Mouse (Mus musculus): ENCODE results near the gene Sh3d19. TPM values are rescaled to one million over a fixed set of nuclear protein-coding genes. Genes with fewer than 3 reads are reported as not detected.

Gene Sh3d19
- polyA plus RNA-seq, 1 experiment from 2014 or later = 14.4 TPM

GRCm38 (mm10) chr3:85931859-85932258, 39.0 kb upstream of the Sh3d19 start:
- no peaks in the 10 kb centered on the region for H3K9me3 ChIP-seq (ENCODE audit: control insufficient read depth, low read length)
- H3K27me3 ChIP-seq (ENCODE audit: control insufficient read depth, insufficient read depth, low read length) = no peaks in the 10 kb centered on the region
- ATAC-seq (ENCODE audit: low FRiP score, low TSS enrichment) = no peak
- H3K36me3 ChIP-seq (ENCODE audit: control insufficient read depth, insufficient read depth, low read length) = no peaks in the 10 kb centered on the region
- 85% methylated on average over 6 of the region's 6 CpGs for WGBS
- H3K27ac ChIP-seq (replicated peaks; ENCODE audit: low read depth, low read length) = no peak overlapping the region
- DNase-seq = no peak
- no peak overlapping the region for H3K9ac ChIP-seq (replicated peaks; ENCODE audit: low read length)
- no peak overlapping the region for H3K4me2 ChIP-seq (ENCODE audit: low read length)
- no peaks in the 10 kb centered on the region for H3K4me1 ChIP-seq (ENCODE audit: control insufficient read depth, insufficient read depth, low read length)
- H3K4me3 ChIP-seq (replicated peaks; ENCODE audit: low read depth, low read length) = no peak overlapping the region

DNA sequence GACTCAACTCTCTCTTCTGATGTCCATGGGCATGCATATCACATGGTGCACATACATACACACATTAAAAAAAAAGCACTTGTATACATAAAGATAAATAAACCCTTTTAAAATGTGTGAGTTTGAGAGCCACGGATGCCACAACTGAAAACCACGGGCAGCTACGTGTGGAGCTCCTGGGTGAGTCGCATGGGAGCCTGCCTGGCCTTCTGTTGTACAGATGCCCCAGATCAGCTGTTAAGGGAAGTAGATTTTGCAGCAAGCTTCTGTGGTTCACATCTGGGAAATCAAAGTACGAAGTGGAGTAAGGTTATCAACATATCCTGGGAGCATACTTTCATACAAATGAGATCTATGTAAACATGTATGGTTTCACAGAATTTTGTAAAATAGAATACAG, 37.3 kb upstream of the Sh3d19 start:
- Histone ChIP-seq H3K9ac (replicated peaks; ENCODE audit: low read length) (no peak overlapping the region), H3K4me3 (replicated peaks; ENCODE audit: low read depth, low read length) (no peak overlapping the region), H3K36me3 (ENCODE audit: control insufficient read depth, insufficient read depth, low read length) (no peaks in the 10 kb centered on the region), H3K4me1 (ENCODE audit: control insufficient read depth, insufficient read depth, low read length) (no peaks in the 10 kb centered on the region), H3K9me3 (ENCODE audit: control insufficient read depth, low read length) (no peaks in the 10 kb centered on the region), H3K27ac (replicated peaks; ENCODE audit: low read depth, low read length) (no peak overlapping the region), H3K27me3 (ENCODE audit: control insufficient read depth, insufficient read depth, low read length) (no peaks in the 10 kb centered on the region), H3K4me2 (ENCODE audit: low read length) (no peak overlapping the region)
- ATAC-seq (ENCODE audit: low FRiP score, low TSS enrichment) (no peak), DNase-seq (no peak)
- 94% methylated on average over 5 of the region's 5 CpGs for WGBS

DNA sequence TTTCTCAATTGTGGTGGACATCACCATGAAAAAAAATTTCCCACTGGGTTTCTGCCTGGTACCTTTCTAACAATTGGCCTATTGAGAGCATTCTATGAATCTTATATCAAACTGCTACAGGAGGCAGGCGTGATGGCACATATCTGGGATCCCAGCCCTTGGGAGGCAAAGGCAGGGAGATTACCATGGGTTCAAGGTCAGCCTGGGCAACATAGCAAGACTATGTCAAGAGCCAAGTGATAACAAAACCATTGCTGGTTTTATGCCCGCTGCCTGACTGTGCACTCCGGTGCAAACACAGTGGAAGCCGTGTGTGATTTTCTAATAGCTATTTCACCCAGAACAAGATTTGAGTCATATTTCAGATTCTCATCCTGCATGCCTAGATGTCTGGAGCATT, 20.0 kb upstream of the Sh3d19 start:
- H3K4me2 ChIP-seq (ENCODE audit: low read length) = no peak overlapping the region
- H3K27ac ChIP-seq (replicated peaks; ENCODE audit: low read depth, low read length) = no peak overlapping the region
- H3K27me3 ChIP-seq (ENCODE audit: control insufficient read depth, insufficient read depth, low read length) = no peaks in the 10 kb centered on the region
- DNase-seq (no peak), ATAC-seq (ENCODE audit: low FRiP score, low TSS enrichment) (no peak)
- no peaks in the 10 kb centered on the region for H3K9me3 ChIP-seq (ENCODE audit: control insufficient read depth, low read length)
- WGBS = 81% methylated on average over 4 of the region's 4 CpGs
- H3K4me3 ChIP-seq (replicated peaks; ENCODE audit: low read depth, low read length) = no peak overlapping the region
- no peak overlapping the region for H3K9ac ChIP-seq (replicated peaks; ENCODE audit: low read length)
- H3K4me1 ChIP-seq (ENCODE audit: control insufficient read depth, insufficient read depth, low read length) = no peaks in the 10 kb centered on the region
- no peaks in the 10 kb centered on the region for H3K36me3 ChIP-seq (ENCODE audit: control insufficient read depth, insufficient read depth, low read length)

DNA sequence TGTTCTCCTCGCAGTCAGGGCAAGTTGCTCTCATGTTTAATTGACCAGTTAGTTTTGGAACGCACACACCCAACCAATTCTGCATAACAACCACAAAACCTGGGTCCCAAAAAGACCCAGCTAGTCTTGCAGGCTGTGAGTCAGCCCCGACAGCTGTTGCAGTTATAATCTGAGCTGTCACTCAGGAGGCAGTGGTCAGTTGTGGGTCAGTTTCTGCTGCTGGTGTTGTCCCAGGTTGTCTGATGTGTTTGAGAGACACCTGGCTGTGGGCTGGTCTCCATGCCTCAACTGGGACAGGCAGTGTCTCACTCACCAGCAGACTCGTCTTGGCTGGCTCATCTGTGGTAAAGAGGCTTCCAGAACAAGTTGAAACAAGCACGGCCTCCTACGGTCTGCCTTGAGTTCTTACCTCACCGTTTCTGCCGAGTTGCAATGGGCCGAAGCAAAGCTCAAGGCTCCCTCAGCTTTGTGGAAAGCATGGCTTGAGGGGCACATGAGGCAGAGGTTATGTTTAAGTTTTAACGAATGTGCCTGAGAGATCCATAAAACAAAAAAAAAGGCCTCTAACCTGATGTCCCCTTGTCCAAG, 18.1 kb upstream of the Sh3d19 start:
- 87% methylated on average over 10 of the region's 10 CpGs for WGBS
- Histone ChIP-seq H3K27me3 (ENCODE audit: control insufficient read depth, insufficient read depth, low read length) (no peaks in the 10 kb centered on the region), H3K4me3 (replicated peaks; ENCODE audit: low read depth, low read length) (no peak overlapping the region), H3K9me3 (ENCODE audit: control insufficient read depth, low read length) (no peaks in the 10 kb centered on the region), H3K36me3 (ENCODE audit: control insufficient read depth, insufficient read depth, low read length) (no peaks in the 10 kb centered on the region), H3K27ac (replicated peaks; ENCODE audit: low read depth, low read length) (no peak overlapping the region), H3K4me1 (ENCODE audit: control insufficient read depth, insufficient read depth, low read length) (no peaks in the 10 kb centered on the region), H3K4me2 (ENCODE audit: low read length) (no peak overlapping the region), H3K9ac (replicated peaks; ENCODE audit: low read length) (no peak overlapping the region)
- ATAC-seq (ENCODE audit: low FRiP score, low TSS enrichment) (no peak), DNase-seq (no peak)

DNA sequence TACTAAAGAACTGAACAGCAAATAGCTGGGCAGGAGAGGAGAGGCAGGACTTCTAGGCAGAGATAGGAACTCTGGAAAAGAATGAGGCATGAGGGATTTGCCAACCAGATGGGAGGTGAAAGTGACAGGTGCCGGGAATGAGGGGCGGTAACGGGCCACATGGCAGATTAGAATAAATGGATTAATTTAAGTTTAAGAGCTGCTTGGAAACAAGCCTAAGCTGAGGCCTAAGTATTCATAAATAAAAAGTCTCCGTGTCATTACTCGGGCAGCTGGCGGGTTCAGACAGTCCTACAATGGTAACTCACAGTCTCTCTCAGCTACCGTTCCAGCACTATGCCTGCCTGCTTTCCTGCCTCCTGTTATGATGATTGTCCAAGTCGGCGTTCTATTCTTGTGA, 15.6 kb upstream of the Sh3d19 start:
- H3K9ac ChIP-seq (replicated peaks; ENCODE audit: low read length) = no peak overlapping the region
- H3K27me3 ChIP-seq (ENCODE audit: control insufficient read depth, insufficient read depth, low read length) = no peaks in the 10 kb centered on the region
- ATAC-seq (ENCODE audit: low FRiP score, low TSS enrichment) = no peak
- H3K4me2 ChIP-seq (ENCODE audit: low read length) = no peak overlapping the region
- DNase-seq = no peak
- H3K27ac ChIP-seq (replicated peaks; ENCODE audit: low read depth, low read length) = no peak overlapping the region
- no peaks in the 10 kb centered on the region for H3K36me3 ChIP-seq (ENCODE audit: control insufficient read depth, insufficient read depth, low read length)
- 54% methylated on average over 9 of the region's 9 CpGs for WGBS
- no peak overlapping the region for H3K4me3 ChIP-seq (replicated peaks; ENCODE audit: low read depth, low read length)
- no peaks in the 10 kb centered on the region for H3K4me1 ChIP-seq (ENCODE audit: control insufficient read depth, insufficient read depth, low read length)
- H3K9me3 ChIP-seq (ENCODE audit: control insufficient read depth, low read length) = no peaks in the 10 kb centered on the region

GRCm38 (mm10) chr3:85955704-85956103, 15.2 kb upstream of the Sh3d19 start:
- no peak overlapping the region for H3K4me2 ChIP-seq (ENCODE audit: low read length)
- DNase-seq (no peak), ATAC-seq (ENCODE audit: low FRiP score, low TSS enrichment) (no peak)
- H3K27ac ChIP-seq (replicated peaks; ENCODE audit: low read depth, low read length) = no peak overlapping the region
- no peaks in the 10 kb centered on the region for H3K4me1 ChIP-seq (ENCODE audit: control insufficient read depth, insufficient read depth, low read length)
- H3K27me3 ChIP-seq (ENCODE audit: control insufficient read depth, insufficient read depth, low read length) = no peaks in the 10 kb centered on the region
- no peak overlapping the region for H3K9ac ChIP-seq (replicated peaks; ENCODE audit: low read length)
- no peaks in the 10 kb centered on the region for H3K9me3 ChIP-seq (ENCODE audit: control insufficient read depth, low read length)
- H3K4me3 ChIP-seq (replicated peaks; ENCODE audit: low read depth, low read length) = no peak overlapping the region
- H3K36me3 ChIP-seq (ENCODE audit: control insufficient read depth, insufficient read depth, low read length) = no peaks in the 10 kb centered on the region
- 92% methylated on average over 5 of the region's 5 CpGs for WGBS

DNA sequence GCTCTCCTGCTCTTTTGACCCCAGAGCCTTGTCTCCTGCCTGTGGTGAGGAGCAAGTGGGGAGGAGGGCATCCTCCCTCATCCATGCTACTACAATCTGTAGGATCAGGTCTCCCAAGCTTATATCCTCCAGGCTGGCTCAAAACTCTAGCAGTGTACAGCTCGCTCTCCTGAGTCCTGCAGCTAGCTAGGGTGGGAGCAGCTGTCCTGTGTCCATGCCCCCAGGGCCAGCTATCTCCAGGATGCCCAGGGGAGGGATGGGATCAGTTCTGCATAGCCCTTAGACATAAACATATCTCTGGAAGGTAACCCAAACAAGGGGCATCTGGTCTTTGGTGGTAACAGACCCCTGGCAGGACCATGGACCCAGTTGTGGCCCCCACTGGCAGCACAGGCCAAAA, 11.2 kb upstream of the Sh3d19 start:
- H3K27ac ChIP-seq (replicated peaks; ENCODE audit: low read depth, low read length) = no peak overlapping the region
- H3K9me3 ChIP-seq (ENCODE audit: control insufficient read depth, low read length) = peaks cover 8% of the 10 kb centered on the region
- no peak overlapping the region for H3K9ac ChIP-seq (replicated peaks; ENCODE audit: low read length)
- no peak overlapping the region for H3K4me3 ChIP-seq (replicated peaks; ENCODE audit: low read depth, low read length)
- H3K4me1 ChIP-seq (ENCODE audit: control insufficient read depth, insufficient read depth, low read length) = no peaks in the 10 kb centered on the region
- DNase-seq (no peak), ATAC-seq (ENCODE audit: low FRiP score, low TSS enrichment) (no peak)
- WGBS = 96% methylated on average over 1 of the region's 1 CpGs
- H3K4me2 ChIP-seq (ENCODE audit: low read length) = no peak overlapping the region
- no peaks in the 10 kb centered on the region for H3K27me3 ChIP-seq (ENCODE audit: control insufficient read depth, insufficient read depth, low read length)
- H3K36me3 ChIP-seq (ENCODE audit: control insufficient read depth, insufficient read depth, low read length) = no peaks in the 10 kb centered on the region

- ATAC-seq (ENCODE audit: low FRiP score, low TSS enrichment) (no peak), DNase-seq (no peak)
- no peak overlapping the region for H3K4me3 ChIP-seq (replicated peaks; ENCODE audit: low read depth, low read length)
- H3K4me2 ChIP-seq (ENCODE audit: low read length) = no peak overlapping the region
- 51% methylated on average over 5 of the region's 5 CpGs for WGBS
- H3K27me3 ChIP-seq (ENCODE audit: control insufficient read depth, insufficient read depth, low read length) = no peaks in the 10 kb centered on the region
- no peaks in the 10 kb centered on the region for H3K4me1 ChIP-seq (ENCODE audit: control insufficient read depth, insufficient read depth, low read length)
- H3K9me3 ChIP-seq (ENCODE audit: control insufficient read depth, low read length) = peaks cover 8% of the 10 kb centered on the region
- no peak overlapping the region for H3K9ac ChIP-seq (replicated peaks; ENCODE audit: low read length)
- no peaks in the 10 kb centered on the region for H3K36me3 ChIP-seq (ENCODE audit: control insufficient read depth, insufficient read depth, low read length)
- H3K27ac ChIP-seq (replicated peaks; ENCODE audit: low read depth, low read length) = no peak overlapping the region
Observed at GRCm38 (mm10) chr3:85961134-85961533, 9.8 kb upstream of the Sh3d19 start.

GRCm38 (mm10) chr3:85965479-85965878, 5.4 kb upstream of the Sh3d19 start:
- Histone ChIP-seq H3K9me3 (ENCODE audit: control insufficient read depth, low read length) (peaks cover 8% of the 10 kb centered on the region), H3K4me2 (ENCODE audit: low read length) (no peak overlapping the region), H3K4me1 (ENCODE audit: control insufficient read depth, insufficient read depth, low read length) (no peaks in the 10 kb centered on the region), H3K27ac (replicated peaks; ENCODE audit: low read depth, low read length) (no peak overlapping the region), H3K36me3 (ENCODE audit: control insufficient read depth, insufficient read depth, low read length) (no peaks in the 10 kb centered on the region), H3K4me3 (replicated peaks; ENCODE audit: low read depth, low read length) (no peak overlapping the region), H3K27me3 (ENCODE audit: control insufficient read depth, insufficient read depth, low read length) (no peaks in the 10 kb centered on the region), H3K9ac (replicated peaks; ENCODE audit: low read length) (no peak overlapping the region)
- DNase-seq (no peak), ATAC-seq (ENCODE audit: low FRiP score, low TSS enrichment) (no peak)
- 93% methylated on average over 4 of the region's 4 CpGs for WGBS

Data from midbrain, embryonic 14.5 days (tissue).